Mouse (Mus musculus) cerebellum, postnatal 25 days (tissue): ENCODE measurements at regions not wholly inside any gene's neighbourhood (a gene's known extent, or its start where the extent isn't known, plus 50 kb on each side); places are given as distances from the start of the nearest gene placed in this dataset.

Source experiments
- DNase-seq, 2 experiments: peaks; one replicate each; pipeline ENCODE4 v3.0.0; 2021; ENCODE audit warnings: mixed read lengths in 2 of 2

- DNase-seq = no peak
These were observed 425.0 kb downstream of the Ate1 start for GRCm38 (mm10) chr7:130095141-130095540.

DNA sequence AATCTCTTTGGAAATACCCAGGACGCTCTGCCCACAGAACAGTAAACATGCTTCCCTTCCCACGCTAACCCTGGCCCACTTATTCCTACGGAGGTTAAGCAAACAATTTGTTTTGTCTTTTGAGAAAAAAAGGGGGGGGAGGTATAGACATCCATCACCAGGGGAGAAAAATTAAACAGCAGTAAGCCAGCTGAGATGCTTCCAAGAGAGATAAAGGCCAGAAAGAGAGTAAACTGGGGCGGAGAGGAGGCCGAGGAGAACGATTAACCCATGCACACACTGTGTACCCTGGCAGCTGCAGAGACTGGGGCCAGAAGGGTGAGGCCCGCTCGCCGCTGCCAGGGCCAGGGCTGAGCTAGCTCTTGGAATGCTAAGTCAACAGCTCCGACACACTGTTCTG lies 421.6 kb downstream of the Ate1 start:
- no peak for DNase-seq

- no peak for DNase-seq
These were observed 417.5 kb downstream of the Ate1 start for GRCm38 (mm10) chr7:130102671-130103070.

- no peak for DNase-seq
These were observed 413.2 kb downstream of the Ate1 start for GRCm38 (mm10) chr7:130106961-130107360.

DNA sequence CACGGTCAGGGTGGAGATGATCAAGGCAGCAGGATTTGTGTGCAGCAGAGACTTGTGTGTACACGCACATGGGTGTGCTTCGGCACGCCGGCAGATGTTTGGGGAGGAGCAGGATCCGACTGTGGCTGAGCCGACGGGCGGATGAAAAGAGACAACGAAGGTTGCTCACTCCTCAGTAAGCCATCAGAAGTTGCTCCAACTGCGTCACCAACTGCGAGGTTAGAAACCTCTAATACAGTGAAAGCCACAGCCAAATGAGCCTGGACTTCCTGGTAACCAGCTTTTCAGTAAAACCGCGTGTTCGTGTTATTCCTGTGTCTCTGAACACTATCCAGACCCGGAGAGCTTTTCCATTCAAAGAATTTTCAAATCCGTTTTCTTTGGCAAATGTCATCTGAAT lies 411.8 kb downstream of the Ate1 start:
- no peak for DNase-seq
